Mouse (Mus musculus): Measurements from ENCODE around the gene Fam19a5. TPM values are rescaled to one million over a fixed set of nuclear protein-coding genes. Genes with fewer than 3 reads are reported as not detected.

Fam19a5 gene
- polyA plus RNA-seq, 1 experiment, result 0.68 TPM

GRCm38 (mm10) chr15:87596731-87597130, 52.6 kb downstream of the Fam19a5 start:
- TF ChIP-seq CTCF (IDR thresholded peaks at IDR 0.05; ENCODE audit: control insufficient read depth, insufficient read depth, insufficient replicate concordance, low read depth, low read length) (no peak), POLR2A (IDR thresholded peaks at IDR 0.05; ENCODE audit: control insufficient read depth, low read depth, low read length) (no peak)
- Histone ChIP-seq H3K27ac (ENCODE audit: control insufficient read depth, insufficient read depth, low read depth, low read length) (no peak overlapping the region), H3K4me3 (ENCODE audit: control insufficient read depth, low read depth, low read length) (no peak overlapping the region), H3K4me1 (ENCODE audit: control insufficient read depth, insufficient read depth, low read length) (no peaks in the 10 kb centered on the region), H3K27me3 (ENCODE audit: control insufficient read depth, insufficient read depth, low read length) (no peaks in the 10 kb centered on the region), H3K36me3 (ENCODE audit: control insufficient read depth, insufficient read depth, low read length) (no peaks in the 10 kb centered on the region)

GRCm38 (mm10) chr15:87597149-87597548, 53.0 kb downstream of the Fam19a5 start:
- no peak overlapping the region for H3K27ac ChIP-seq (ENCODE audit: control insufficient read depth, insufficient read depth, low read depth, low read length)
- H3K36me3 ChIP-seq (ENCODE audit: control insufficient read depth, insufficient read depth, low read length), result no peaks in the 10 kb centered on the region
- H3K4me3 ChIP-seq (ENCODE audit: control insufficient read depth, low read depth, low read length), result no peak overlapping the region
- H3K27me3 ChIP-seq (ENCODE audit: control insufficient read depth, insufficient read depth, low read length), result no peaks in the 10 kb centered on the region
- TF ChIP-seq CTCF (IDR thresholded peaks at IDR 0.05; ENCODE audit: control insufficient read depth, insufficient read depth, insufficient replicate concordance, low read depth, low read length) (no peak), POLR2A (IDR thresholded peaks at IDR 0.05; ENCODE audit: control insufficient read depth, low read depth, low read length) (no peak)
- H3K4me1 ChIP-seq (ENCODE audit: control insufficient read depth, insufficient read depth, low read length), result no peaks in the 10 kb centered on the region

GRCm38 (mm10) chr15:87597766-87598165, 53.7 kb downstream of the Fam19a5 start:
- Histone ChIP-seq H3K4me3 (ENCODE audit: control insufficient read depth, low read depth, low read length) (no peak overlapping the region), H3K27ac (ENCODE audit: control insufficient read depth, insufficient read depth, low read depth, low read length) (no peak overlapping the region), H3K36me3 (ENCODE audit: control insufficient read depth, insufficient read depth, low read length) (no peaks in the 10 kb centered on the region), H3K4me1 (ENCODE audit: control insufficient read depth, insufficient read depth, low read length) (no peaks in the 10 kb centered on the region), H3K27me3 (ENCODE audit: control insufficient read depth, insufficient read depth, low read length) (no peaks in the 10 kb centered on the region)
- TF ChIP-seq CTCF (IDR thresholded peaks at IDR 0.05; ENCODE audit: control insufficient read depth, insufficient read depth, insufficient replicate concordance, low read depth, low read length) (no peak), POLR2A (IDR thresholded peaks at IDR 0.05; ENCODE audit: control insufficient read depth, low read depth, low read length) (no peak)

DNA sequence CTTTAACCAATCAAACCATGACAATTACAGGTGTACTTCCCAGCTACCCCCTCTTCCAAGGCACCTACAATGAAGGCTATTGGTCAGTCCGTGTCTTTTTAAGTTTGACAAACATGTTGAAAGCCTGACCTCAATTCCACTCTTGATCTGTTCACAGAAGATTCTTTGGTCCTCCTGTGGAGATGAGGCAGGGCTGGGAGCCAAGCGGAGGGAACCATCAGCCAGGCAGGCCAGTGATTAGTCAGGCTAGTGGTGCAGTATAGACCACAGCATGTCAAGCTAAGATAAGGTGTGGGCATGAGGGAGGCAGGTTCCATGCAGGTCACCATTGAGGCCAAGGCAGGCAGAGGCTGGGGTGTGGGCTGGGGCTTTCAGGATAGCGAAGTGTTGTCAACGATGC, 54.5 kb downstream of the Fam19a5 start:
- TF ChIP-seq POLR2A (IDR thresholded peaks at IDR 0.05; ENCODE audit: control insufficient read depth, low read depth, low read length) (no peak), CTCF (IDR thresholded peaks at IDR 0.05; ENCODE audit: control insufficient read depth, insufficient read depth, insufficient replicate concordance, low read depth, low read length) (no peak)
- Histone ChIP-seq H3K36me3 (ENCODE audit: control insufficient read depth, insufficient read depth, low read length) (no peaks in the 10 kb centered on the region), H3K4me3 (ENCODE audit: control insufficient read depth, low read depth, low read length) (no peak overlapping the region), H3K27me3 (ENCODE audit: control insufficient read depth, insufficient read depth, low read length) (no peaks in the 10 kb centered on the region), H3K27ac (ENCODE audit: control insufficient read depth, insufficient read depth, low read depth, low read length) (no peak overlapping the region), H3K4me1 (ENCODE audit: control insufficient read depth, insufficient read depth, low read length) (no peaks in the 10 kb centered on the region)

GRCm38 (mm10) chr15:87603316-87603715, 59.2 kb downstream of the Fam19a5 start:
- Histone ChIP-seq H3K27me3 (ENCODE audit: control insufficient read depth, insufficient read depth, low read length) (no peaks in the 10 kb centered on the region), H3K4me3 (ENCODE audit: control insufficient read depth, low read depth, low read length) (no peak overlapping the region), H3K27ac (ENCODE audit: control insufficient read depth, insufficient read depth, low read depth, low read length) (no peak overlapping the region), H3K36me3 (ENCODE audit: control insufficient read depth, insufficient read depth, low read length) (no peaks in the 10 kb centered on the region), H3K4me1 (ENCODE audit: control insufficient read depth, insufficient read depth, low read length) (no peaks in the 10 kb centered on the region)
- TF ChIP-seq POLR2A (IDR thresholded peaks at IDR 0.05; ENCODE audit: control insufficient read depth, low read depth, low read length), result no peak
- TF ChIP-seq CTCF (IDR thresholded peaks at IDR 0.05; ENCODE audit: control insufficient read depth, insufficient read depth, insufficient replicate concordance, low read depth, low read length), result no peak

DNA sequence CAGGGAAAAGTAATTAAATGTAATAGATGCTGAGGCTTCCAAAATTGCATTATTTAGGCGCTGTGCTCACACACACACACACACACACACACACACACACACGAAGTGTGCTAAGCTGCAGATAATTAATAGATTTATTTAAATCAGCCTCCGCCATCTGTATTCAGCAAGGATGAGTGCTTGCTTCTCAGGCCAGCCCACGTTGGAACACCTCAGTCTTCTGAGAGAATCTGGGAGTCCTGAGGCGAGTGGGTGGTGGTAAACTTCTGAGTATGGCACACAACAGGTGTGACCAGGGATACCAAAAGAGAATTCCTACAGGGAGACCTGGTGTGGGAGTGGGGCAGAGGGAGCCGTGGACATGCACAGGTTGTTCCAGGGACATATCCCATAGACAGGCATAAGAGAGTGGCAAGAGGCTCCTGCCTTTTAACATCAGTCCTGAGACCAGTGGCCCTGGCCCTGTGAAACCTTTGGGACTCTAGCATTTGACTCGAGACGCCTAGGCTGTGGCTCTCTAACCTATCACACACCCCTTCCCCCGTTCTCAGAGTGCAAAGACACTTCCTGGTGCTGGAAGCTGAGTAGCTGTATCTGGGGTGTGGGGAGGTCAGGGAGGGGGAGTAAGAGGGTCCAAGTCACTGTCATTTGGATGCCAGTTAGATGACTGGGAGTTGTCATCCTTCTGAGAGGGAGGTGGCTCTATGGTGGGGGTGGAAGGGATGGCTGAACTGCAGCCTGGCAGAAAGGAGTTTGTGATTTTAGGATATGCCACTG, 61.6 kb downstream of the Fam19a5 start:
- Histone ChIP-seq H3K27ac (ENCODE audit: control insufficient read depth, insufficient read depth, low read depth, low read length) (no peak overlapping the region), H3K27me3 (ENCODE audit: control insufficient read depth, insufficient read depth, low read length) (no peaks in the 10 kb centered on the region), H3K36me3 (ENCODE audit: control insufficient read depth, insufficient read depth, low read length) (no peaks in the 10 kb centered on the region), H3K4me3 (ENCODE audit: control insufficient read depth, low read depth, low read length) (no peak overlapping the region), H3K4me1 (ENCODE audit: control insufficient read depth, insufficient read depth, low read length) (no peaks in the 10 kb centered on the region)
- TF ChIP-seq POLR2A (IDR thresholded peaks at IDR 0.05; ENCODE audit: control insufficient read depth, low read depth, low read length) (no peak), CTCF (IDR thresholded peaks at IDR 0.05; ENCODE audit: control insufficient read depth, insufficient read depth, insufficient replicate concordance, low read depth, low read length) (no peak)

GRCm38 (mm10) chr15:87606702-87607101, 62.6 kb downstream of the Fam19a5 start:
- no peak overlapping the region for H3K4me3 ChIP-seq (ENCODE audit: control insufficient read depth, low read depth, low read length)
- no peak overlapping the region for H3K27ac ChIP-seq (ENCODE audit: control insufficient read depth, insufficient read depth, low read depth, low read length)
- no peak for TF ChIP-seq CTCF (IDR thresholded peaks at IDR 0.05; ENCODE audit: control insufficient read depth, insufficient read depth, insufficient replicate concordance, low read depth, low read length)
- no peak for TF ChIP-seq POLR2A (IDR thresholded peaks at IDR 0.05; ENCODE audit: control insufficient read depth, low read depth, low read length)
- no peaks in the 10 kb centered on the region for H3K36me3 ChIP-seq (ENCODE audit: control insufficient read depth, insufficient read depth, low read length)
- no peaks in the 10 kb centered on the region for H3K27me3 ChIP-seq (ENCODE audit: control insufficient read depth, insufficient read depth, low read length)
- H3K4me1 ChIP-seq (ENCODE audit: control insufficient read depth, insufficient read depth, low read length), result no peaks in the 10 kb centered on the region
